Mouse (Mus musculus) MEL (cell line): ENCODE data around the gene Zfp961.

ENCODE experiments used
- CHD1 ChIP-seq: IDR thresholded peaks from 2 replicates; pipeline ENCODE4 v1.6.1; 2012; ENCODE audit warnings: low read depth, mild to moderate bottlenecking, inconsistent platforms, low read length, improper control_type of control experiment
- CTCF ChIP-seq, 3 experiments: IDR thresholded peaks in 2 of 3; conservative IDR thresholded peaks in 1 of 3; 2 replicates each; pipeline ENCODE4 v1.5.1; 2011 to 2012; ENCODE audit warnings: low read length in 3 of 3, low read depth in 2 of 3, mild to moderate bottlenecking in 2 of 3, improper control_type of control experiment in 1 of 3, inconsistent platforms in 1 of 3, mixed read lengths in 1 of 3, moderate library complexity in 1 of 3; ENCODE audit not compliant: control insufficient read depth in 1 of 3, insufficient read depth in 1 of 3, poor library complexity in 1 of 3, severe bottlenecking in 1 of 3
- EP300 ChIP-seq, 2 experiments: IDR thresholded peaks; 2 replicates each; pipeline ENCODE4 v1.6.1; 2011; ENCODE audit warnings: improper control_type of control experiment in 2 of 2, low read length in 2 of 2, low read depth in 1 of 2, mild to moderate bottlenecking in 1 of 2
- GABPA ChIP-seq: IDR thresholded peaks from 2 replicates; pipeline ENCODE4 v1.6.1; 2012; ENCODE audit warnings: low read depth, mild to moderate bottlenecking, inconsistent platforms, low read length, improper control_type of control experiment, moderate library complexity
- MAX ChIP-seq: IDR thresholded peaks from 2 replicates; pipeline ENCODE4 v1.6.1; 2011; ENCODE audit warnings: low read length, improper control_type of control experiment
- MEF2A ChIP-seq: IDR thresholded peaks from 2 replicates; pipeline ENCODE4 v1.6.1; 2014; ENCODE audit warnings: low read depth, mild to moderate bottlenecking, inconsistent platforms, low read length, improper control_type of control experiment; ENCODE audit not compliant: poor library complexity, insufficient replicate concordance, severe bottlenecking; ENCODE audit errors: extremely low read depth
- SIN3A ChIP-seq: IDR thresholded peaks from 2 replicates; pipeline ENCODE4 v1.6.1; 2012; ENCODE audit warnings: low read length, improper control_type of control experiment, inconsistent platforms
- TBP ChIP-seq: IDR thresholded peaks from 2 replicates; pipeline ENCODE4 v1.8.0; 2011; ENCODE audit warnings: low read depth, low read length, improper control_type of control experiment

GRCm38 (mm10) chr8:71966411-71966810, 15.6 kb downstream of the Zfp961 start:
- no peak for TF ChIP-seq SIN3A
- TF ChIP-seq CTCF (IDR thresholded peaks at IDR 0.05 in 2 of 3, conservative IDR thresholded peaks at IDR 0.05 in 1 of 3; ENCODE audit: control insufficient read depth in 1 of 3, insufficient read depth in 1 of 3, low read depth in 2 of 3, low read length in 3 of 3, poor library complexity in 1 of 3, severe bottlenecking in 1 of 3): peak; percentile 36 to 48 (median 42); a peak in 5 of 6 replicates
- TF ChIP-seq TBP: no peak
- TF ChIP-seq GABPA: no peak
- no peak for TF ChIP-seq MEF2A
- no peak for TF ChIP-seq MAX
- no peak for TF ChIP-seq EP300 (IDR thresholded peaks at IDR 0.05; ENCODE audit: low read depth in 1 of 2, low read length in 2 of 2)
- TF ChIP-seq CHD1: no peak
